Mouse (Mus musculus): ENCODE measurements around the gene Ckap4. TPM values are rescaled to one million over a fixed set of nuclear protein-coding genes. Genes with fewer than 3 reads are reported as not detected.

Gene Ckap4
- polyA plus RNA-seq, 1 experiment from 2014 or later, result 23.3 TPM

DNA sequence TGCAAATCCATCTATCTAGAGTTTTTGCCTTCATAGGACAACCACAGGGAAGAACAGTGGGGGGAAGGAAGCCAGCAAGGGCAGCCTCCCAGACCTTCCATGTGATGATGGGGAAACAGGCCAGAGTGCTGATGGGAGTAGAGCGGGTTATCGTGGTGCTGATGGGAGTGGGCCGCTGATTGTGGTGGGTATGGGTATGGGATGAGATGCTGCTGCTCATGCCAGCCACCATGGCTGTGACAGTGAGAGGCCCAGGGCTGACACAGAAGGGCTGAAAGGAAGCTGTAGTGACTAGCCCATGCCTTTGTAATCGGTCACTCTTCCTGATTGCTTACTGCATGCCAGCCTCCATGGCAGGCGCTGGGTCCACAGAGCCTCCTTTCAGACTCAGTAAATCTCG, 5.8 kb upstream of the Ckap4 start:
- no peak overlapping the region for H3K9ac ChIP-seq (ENCODE audit: low read depth, low read length)
- no peaks in the 10 kb centered on the region for H3K36me3 ChIP-seq (ENCODE audit: control insufficient read depth, insufficient read depth)
- H3K9me3 ChIP-seq (ENCODE audit: control insufficient read depth), result no peaks in the 10 kb centered on the region
- no peak overlapping the region for H3K4me2 ChIP-seq (replicated peaks; ENCODE audit: low read depth)
- no peak overlapping the region for H3K4me3 ChIP-seq (ENCODE audit: low read depth, low read length)
- no peak for TF ChIP-seq CTCF (IDR thresholded peaks at IDR 0.05; ENCODE audit: low read depth)
- no peaks in the 10 kb centered on the region for H3K27me3 ChIP-seq (replicated peaks; ENCODE audit: control insufficient read depth, insufficient read depth, low read length)
- H3K4me1 ChIP-seq (replicated peaks; ENCODE audit: control insufficient read depth, insufficient read depth, low read length), result no peaks in the 10 kb centered on the region
- H3K27ac ChIP-seq (ENCODE audit: low read depth, low read length), result no peak overlapping the region
- WGBS, result 92% methylated on average over 6 of the region's 6 CpGs
- no peak for ATAC-seq

DNA sequence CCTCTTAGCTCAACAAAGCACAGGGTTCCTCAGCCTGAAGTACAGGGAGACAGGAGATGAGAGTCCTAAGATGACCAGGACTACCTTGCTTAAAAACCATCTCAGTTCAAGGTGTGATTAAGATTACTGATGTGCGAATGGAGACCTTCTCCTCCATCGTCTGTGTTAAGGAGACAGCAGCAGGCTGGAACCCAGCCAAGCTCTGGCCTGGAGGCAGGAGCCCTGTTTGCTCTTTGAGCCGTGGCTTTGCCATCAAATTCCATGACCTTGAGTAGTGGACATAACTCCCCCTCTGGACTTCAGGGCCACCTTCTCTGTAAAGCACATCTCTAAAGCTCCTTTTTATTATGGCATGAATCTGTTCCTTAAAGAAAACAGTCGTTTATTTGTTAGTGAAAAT, 2.0 kb upstream of the Ckap4 start:
- Histone ChIP-seq H3K4me2 (replicated peaks; ENCODE audit: low read depth) (no peak overlapping the region), H3K4me1 (replicated peaks; ENCODE audit: control insufficient read depth, insufficient read depth, low read length) (peaks cover 5% of the 10 kb centered on the region; the same call in 1 of the 2 replicates), H3K4me3 (ENCODE audit: low read depth, low read length) (no peak overlapping the region), H3K9me3 (ENCODE audit: control insufficient read depth) (no peaks in the 10 kb centered on the region), H3K9ac (ENCODE audit: low read depth, low read length) (no peak overlapping the region), H3K36me3 (ENCODE audit: control insufficient read depth, insufficient read depth) (no peaks in the 10 kb centered on the region), H3K27ac (ENCODE audit: low read depth, low read length) (no peak overlapping the region), H3K27me3 (replicated peaks; ENCODE audit: control insufficient read depth, insufficient read depth, low read length) (peaks cover 7% of the 10 kb centered on the region)
- 53% methylated on average over 4 of the region's 4 CpGs for WGBS
- no peak for TF ChIP-seq CTCF (IDR thresholded peaks at IDR 0.05; ENCODE audit: low read depth)
- no peak for ATAC-seq

DNA sequence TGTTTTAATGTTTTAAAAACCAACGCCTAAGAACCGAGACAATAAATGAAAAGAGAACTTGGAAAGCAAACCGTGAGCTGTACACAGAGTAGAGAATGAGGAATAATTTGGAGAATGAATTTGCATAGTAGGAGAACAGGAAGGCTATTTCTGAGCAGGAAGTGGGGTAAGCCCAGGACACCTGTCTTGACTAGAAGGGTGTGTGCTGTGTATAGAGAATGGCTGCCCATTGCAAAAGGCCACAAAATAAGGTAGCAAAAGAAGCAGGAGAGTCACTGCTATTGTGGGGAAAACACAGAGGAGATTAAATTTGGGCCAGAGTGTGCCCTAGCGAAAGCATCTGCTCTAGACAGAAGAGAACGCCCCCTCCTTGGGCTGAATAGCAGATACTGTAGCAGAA, 1.6 kb upstream of the Ckap4 start:
- no peak for ATAC-seq
- no peak overlapping the region for H3K4me3 ChIP-seq (ENCODE audit: low read depth, low read length)
- H3K4me1 ChIP-seq (replicated peaks; ENCODE audit: control insufficient read depth, insufficient read depth, low read length), result peaks cover 5% of the 10 kb centered on the region; the same call in 1 of the 2 replicates
- H3K9ac ChIP-seq (ENCODE audit: low read depth, low read length), result no peak overlapping the region
- TF ChIP-seq CTCF (IDR thresholded peaks at IDR 0.05; ENCODE audit: low read depth), result no peak
- WGBS, result 83% methylated on average over 5 of the region's 5 CpGs
- H3K36me3 ChIP-seq (ENCODE audit: control insufficient read depth, insufficient read depth), result no peaks in the 10 kb centered on the region
- no peak overlapping the region for H3K27ac ChIP-seq (ENCODE audit: low read depth, low read length)
- H3K4me2 ChIP-seq (replicated peaks; ENCODE audit: low read depth), result no peak overlapping the region
- H3K9me3 ChIP-seq (ENCODE audit: control insufficient read depth), result no peaks in the 10 kb centered on the region
- peaks cover 7% of the 10 kb centered on the region for H3K27me3 ChIP-seq (replicated peaks; ENCODE audit: control insufficient read depth, insufficient read depth, low read length)

DNA sequence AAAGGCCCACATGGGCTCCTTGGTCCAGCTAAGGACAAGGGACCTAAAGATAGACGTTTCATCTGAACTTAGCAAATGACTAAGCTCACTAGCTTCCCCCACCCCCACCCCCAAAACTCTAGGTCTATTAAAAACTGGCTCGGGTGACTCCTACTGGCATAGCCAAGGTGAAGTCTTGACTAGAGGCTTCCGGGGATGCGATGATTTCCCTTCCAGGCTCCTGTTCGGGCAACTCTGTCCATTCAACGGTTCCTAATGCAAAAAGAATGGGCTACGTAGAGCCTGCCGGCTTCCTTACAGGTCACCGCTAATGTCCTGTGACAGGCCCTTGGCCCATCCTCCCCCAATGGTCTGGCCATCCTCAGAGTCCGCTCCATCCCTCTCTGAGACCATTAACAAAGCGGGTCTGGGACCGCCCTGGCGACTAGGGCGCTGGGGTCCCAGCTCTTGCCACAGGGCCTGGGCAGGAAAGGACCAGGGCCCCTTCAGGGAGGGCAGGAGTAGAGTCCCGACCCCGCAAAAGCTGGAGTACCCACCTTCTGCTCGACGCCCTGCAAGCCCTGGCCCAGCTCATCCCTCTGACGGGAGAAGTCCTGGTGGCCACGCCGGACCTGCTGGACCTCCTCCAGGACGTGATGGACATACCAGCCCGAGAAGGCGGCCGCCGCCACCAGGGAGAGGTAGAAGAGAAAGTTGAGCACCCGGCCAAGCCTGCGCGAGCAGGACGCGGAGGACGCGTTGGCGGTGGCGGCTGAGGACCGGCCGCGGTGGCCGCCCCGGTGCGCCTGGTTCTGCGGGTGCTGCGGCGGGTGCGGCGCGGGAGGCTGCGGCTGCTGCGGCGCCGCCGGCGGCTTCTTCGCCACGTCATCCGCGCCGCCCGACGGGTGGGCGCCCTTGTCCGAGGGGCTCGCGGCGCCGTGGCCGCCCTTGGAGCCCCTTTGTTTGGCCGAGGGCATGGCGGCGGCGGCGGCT, 665 bp downstream of the Ckap4 start:
- peak overlapping the region; percentile 72 for H3K9ac ChIP-seq (ENCODE audit: low read depth, low read length)
- 6% methylated on average over 57 of the region's 72 CpGs for WGBS
- peak; percentile 33; the same call in 1 of the 2 replicates for ATAC-seq
- peaks cover 5% of the 10 kb centered on the region; the same call in 1 of the 2 replicates for H3K4me1 ChIP-seq (replicated peaks; ENCODE audit: control insufficient read depth, insufficient read depth, low read length)
- H3K27me3 ChIP-seq (replicated peaks; ENCODE audit: control insufficient read depth, insufficient read depth, low read length), result peaks cover 7% of the 10 kb centered on the region
- peak overlapping the region; percentile 71 for H3K4me3 ChIP-seq (ENCODE audit: low read depth, low read length)
- H3K4me2 ChIP-seq (replicated peaks; ENCODE audit: low read depth), result peak overlapping the region; percentile 86
- no peaks in the 10 kb centered on the region for H3K36me3 ChIP-seq (ENCODE audit: control insufficient read depth, insufficient read depth)
- H3K27ac ChIP-seq (ENCODE audit: low read depth, low read length), result peak overlapping the region; percentile 76
- no peaks in the 10 kb centered on the region for H3K9me3 ChIP-seq (ENCODE audit: control insufficient read depth)
- no peak for TF ChIP-seq CTCF (IDR thresholded peaks at IDR 0.05; ENCODE audit: low read depth)

DNA sequence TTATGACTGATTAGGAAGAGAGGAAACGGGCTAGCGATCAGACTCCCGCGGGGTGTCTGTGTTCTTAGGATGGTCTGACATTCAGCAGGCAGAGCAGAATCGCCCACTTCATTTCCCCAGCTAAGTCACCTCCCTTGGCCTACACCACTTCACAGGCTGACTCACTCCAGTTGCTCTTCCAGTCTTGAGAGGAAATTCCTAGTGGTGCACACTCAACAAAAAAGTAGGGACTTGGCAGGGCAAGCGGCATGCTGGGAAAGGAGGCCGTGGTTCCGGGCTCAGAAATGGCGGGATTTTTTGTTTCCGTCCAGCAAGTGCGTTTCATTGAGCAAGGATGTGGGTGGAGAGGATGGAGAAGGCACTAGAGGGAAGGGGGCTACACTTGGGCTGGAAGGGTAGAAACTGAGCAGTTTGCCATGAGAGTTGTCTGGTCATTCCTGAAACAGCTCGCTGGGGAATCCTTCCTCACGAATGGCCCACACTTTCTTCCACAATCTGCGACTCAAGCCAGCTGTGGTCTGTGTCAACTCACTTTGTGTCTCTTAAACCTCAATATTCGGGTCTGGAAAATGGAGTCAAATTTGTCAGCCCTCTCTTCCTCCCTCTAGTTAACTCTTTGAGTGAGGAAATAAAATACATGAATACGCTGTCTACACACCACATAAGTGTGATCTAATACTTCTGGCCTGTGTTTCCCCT, 1.5 kb downstream of the Ckap4 start:
- Histone ChIP-seq H3K36me3 (ENCODE audit: control insufficient read depth, insufficient read depth) (no peaks in the 10 kb centered on the region), H3K9me3 (ENCODE audit: control insufficient read depth) (no peaks in the 10 kb centered on the region), H3K27ac (ENCODE audit: low read depth, low read length) (no peak overlapping the region), H3K4me1 (replicated peaks; ENCODE audit: control insufficient read depth, insufficient read depth, low read length) (peaks cover 5% of the 10 kb centered on the region; the same call in 1 of the 2 replicates), H3K4me3 (ENCODE audit: low read depth, low read length) (peak overlapping the region; percentile 71), H3K27me3 (replicated peaks; ENCODE audit: control insufficient read depth, insufficient read depth, low read length) (peaks cover 7% of the 10 kb centered on the region), H3K9ac (ENCODE audit: low read depth, low read length) (0 out of 2 replicates have a peak overlapping the region, but pooled peaks have one; percentile 72), H3K4me2 (replicated peaks; ENCODE audit: low read depth) (peak overlapping the region; percentile 86)
- TF ChIP-seq CTCF (IDR thresholded peaks at IDR 0.05; ENCODE audit: low read depth), result no peak
- 56% methylated on average over 16 of the region's 16 CpGs for WGBS
- ATAC-seq, result no peak

DNA sequence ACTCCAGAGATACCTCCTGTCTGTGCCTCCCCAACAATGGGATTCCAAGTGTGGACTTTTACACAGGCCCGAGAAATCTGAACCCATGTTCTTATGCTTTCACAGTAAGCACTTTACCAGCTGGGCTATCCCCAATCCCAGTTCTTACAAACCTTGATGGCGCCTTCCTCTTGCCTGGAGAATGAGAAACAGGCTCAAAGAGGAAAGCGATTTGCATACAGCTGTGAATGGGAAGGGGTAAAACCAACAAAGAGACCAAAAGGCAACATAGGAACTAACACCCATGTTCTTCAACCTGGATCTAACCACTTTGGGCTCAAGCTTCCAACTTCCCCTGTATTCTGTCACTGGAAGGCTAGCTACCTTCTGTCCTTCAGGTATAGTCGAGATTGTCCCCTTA, 2.3 kb downstream of the Ckap4 start:
- ATAC-seq, result no peak
- peaks cover 5% of the 10 kb centered on the region; the same call in 1 of the 2 replicates for H3K4me1 ChIP-seq (replicated peaks; ENCODE audit: control insufficient read depth, insufficient read depth, low read length)
- 87% methylated on average over 4 of the region's 4 CpGs for WGBS
- H3K9ac ChIP-seq (ENCODE audit: low read depth, low read length), result no peak overlapping the region
- no peak for TF ChIP-seq CTCF (IDR thresholded peaks at IDR 0.05; ENCODE audit: low read depth)
- H3K9me3 ChIP-seq (ENCODE audit: control insufficient read depth), result no peaks in the 10 kb centered on the region
- H3K36me3 ChIP-seq (ENCODE audit: control insufficient read depth, insufficient read depth), result no peaks in the 10 kb centered on the region
- no peak overlapping the region for H3K27ac ChIP-seq (ENCODE audit: low read depth, low read length)
- peaks cover 7% of the 10 kb centered on the region for H3K27me3 ChIP-seq (replicated peaks; ENCODE audit: control insufficient read depth, insufficient read depth, low read length)
- peak overlapping the region; percentile 86 for H3K4me2 ChIP-seq (replicated peaks; ENCODE audit: low read depth)
- no peak overlapping the region for H3K4me3 ChIP-seq (ENCODE audit: low read depth, low read length)
